Mouse (Mus musculus) NIH3T3 (cell line): ENCODE measurements around the gene Ptpn7.

Experiments used
- DNase-seq: peaks from one replicate; pipeline ENCODE4 v3.0.0-alpha.2; 2012; ENCODE audit warnings: low read depth

Gene Ptpn7

GRCm38 (mm10) chr1:135159074-135159473 is 26.6 kb downstream of the Ptpn7 start:
- no peak for DNase-seq

- DNase-seq = no peak
These were observed 27.1 kb downstream of the Ptpn7 start for GRCm38 (mm10) chr1:135159556-135160123.

- no peak for DNase-seq
These were observed 28.0 kb downstream of the Ptpn7 start for GRCm38 (mm10) chr1:135160411-135161050.

- DNase-seq = no peak
These were observed 30.2 kb downstream of the Ptpn7 start for GRCm38 (mm10) chr1:135162720-135163119.

GRCm38 (mm10) chr1:135167435-135167834 is 34.9 kb downstream of the Ptpn7 start, which contains the start of gene Gpr37l1:
Gene Gpr37l1 (minus strand): TSS chr1:135167681.
- DNase-seq = no peak

- no peak for DNase-seq
These were observed 36.1 kb downstream of the Ptpn7 start for GRCm38 (mm10) chr1:135168453-135169200.

- peak; percentile 36 for DNase-seq
These were observed 37.2 kb downstream of the Ptpn7 start for GRCm38 (mm10) chr1:135169556-135170224.

GRCm38 (mm10) chr1:135170299-135170698 is 37.8 kb downstream of the Ptpn7 start:
- DNase-seq = no peak

GRCm38 (mm10) chr1:135171202-135171601 is 38.7 kb downstream of the Ptpn7 start:
- DNase-seq = no peak

GRCm38 (mm10) chr1:135171984-135172383 is 39.5 kb downstream of the Ptpn7 start:
- DNase-seq = peak; percentile 93

GRCm38 (mm10) chr1:135173311-135173710 is 40.8 kb downstream of the Ptpn7 start:
- DNase-seq = no peak

- DNase-seq = no peak
These were observed 42.7 kb downstream of the Ptpn7 start for GRCm38 (mm10) chr1:135175176-135175575.

- DNase-seq = no peak
These were observed 45.2 kb downstream of the Ptpn7 start for GRCm38 (mm10) chr1:135177724-135178123.

- DNase-seq = no peak
These were observed 46.4 kb downstream of the Ptpn7 start for GRCm38 (mm10) chr1:135178863-135179262.

- DNase-seq = no peak
These were observed 48.3 kb downstream of the Ptpn7 start for GRCm38 (mm10) chr1:135180830-135181229.

- DNase-seq = no peak
These were observed 48.8 kb downstream of the Ptpn7 start for GRCm38 (mm10) chr1:135181275-135181674.

- DNase-seq = no peak
These were observed 49.6 kb downstream of the Ptpn7 start for GRCm38 (mm10) chr1:135181880-135182623.

GRCm38 (mm10) chr1:135182975-135183374 is 50.5 kb downstream of the Ptpn7 start:
- no peak for DNase-seq

GRCm38 (mm10) chr1:135183448-135183847 is 50.9 kb downstream of the Ptpn7 start:
- DNase-seq = peak; percentile 40

GRCm38 (mm10) chr1:135183941-135184570 is 51.6 kb downstream of the Ptpn7 start:
- DNase-seq = peak; percentile 67

- no peak for DNase-seq
These were observed 53.4 kb downstream of the Ptpn7 start for GRCm38 (mm10) chr1:135185936-135186335.
